In genomic region chr2:60209122-60209611, GRCm38 (mm10) we compare ENCODE assay signal across 8 mouse cellular contexts. TPM values are rescaled to one million over a fixed set of nuclear protein-coding genes. Genes with fewer than 3 reads are reported as not detected.
A peak's percentile ranks its signal among the peaks of the same experiment; 100 is the strongest.
DNase-seq lines count a peak whose midpoint lies in the region; ATAC-seq and TF ChIP-seq lines count a peak whose summit lies in the region.

No protein-coding gene starts in this region.

- no peaks in the 10 kb centered on the region for H3K27me3 ChIP-seq in E14TG2a.4 (ENCODE audit: insufficient read depth, low read length)
- no peaks in the 10 kb centered on the region for H3K27me3 ChIP-seq in embryonic facial prominence, embryonic 13.5 days
- no peaks in the 10 kb centered on the region for H3K27me3 ChIP-seq in heart, embryonic 11.5 days (ENCODE audit: control insufficient read depth, insufficient read depth, low read length)
- H3K27me3 ChIP-seq in kidney, embryonic 16.5 days (ENCODE audit: insufficient read depth, low read length), result no peaks in the 10 kb centered on the region

- peaks cover 51% of the 10 kb centered on the region for H3K36me3 ChIP-seq in E14TG2a.4 (ENCODE audit: insufficient read depth, low read length)
- peaks cover 26% of the 10 kb centered on the region for H3K36me3 ChIP-seq in embryonic facial prominence, embryonic 13.5 days
- H3K36me3 ChIP-seq in heart, embryonic 11.5 days (ENCODE audit: control insufficient read depth, insufficient read depth, low read length), result peaks cover 6% of the 10 kb centered on the region; the same call in 1 of the 2 replicates
- peaks cover 24% of the 10 kb centered on the region for H3K36me3 ChIP-seq in kidney, embryonic 16.5 days (ENCODE audit: insufficient read depth, low read length)

- WGBS in embryonic facial prominence, embryonic 13.5 days, result under 1% methylated on average over 27 of the region's 35 CpGs
- under 1% methylated on average over 34 of the region's 35 CpGs for WGBS in heart, embryonic 11.5 days (ENCODE audit: insufficient replicate concordance)
- WGBS in kidney, embryonic 16.5 days, result 0% methylated on average over 26 of the region's 35 CpGs

- peak; percentile 62 to 67 for DNase-seq in adrenal gland, postnatal 36 days
- DNase-seq in lung, adult 18-20 months, result peak; percentile 55 to 59
- peak; percentile 31 for DNase-seq in ovary, adult 18-20 months (ENCODE audit: low spot score)
- peak; percentile 73 for DNase-seq in thymus, postnatal 4 days

- peak overlapping the region; percentile 65 for H3K4me2 ChIP-seq in embryonic facial prominence, embryonic 13.5 days
- H3K4me2 ChIP-seq in heart, embryonic 11.5 days, result peak overlapping the region; percentile 75
- peak overlapping the region; percentile 76 for H3K4me2 ChIP-seq in kidney, embryonic 16.5 days (replicated peaks; ENCODE audit: low read depth, low read length)

- H3K9me3 ChIP-seq in E14TG2a.4 (ENCODE audit: low read length), result peaks cover 4% of the 10 kb centered on the region; the same call in 1 of the 2 replicates
- no peaks in the 10 kb centered on the region for H3K9me3 ChIP-seq in embryonic facial prominence, embryonic 13.5 days
- no peaks in the 10 kb centered on the region for H3K9me3 ChIP-seq in heart, embryonic 11.5 days (replicated peaks; ENCODE audit: control insufficient read depth, low read length)
- H3K9me3 ChIP-seq in kidney, embryonic 16.5 days (ENCODE audit: low read length), result no peaks in the 10 kb centered on the region

- peaks cover 43% of the 10 kb centered on the region for H3K4me1 ChIP-seq in E14TG2a.4 (replicated peaks; ENCODE audit: low read depth, low read length)
- peaks cover 36% of the 10 kb centered on the region for H3K4me1 ChIP-seq in embryonic facial prominence, embryonic 13.5 days
- H3K4me1 ChIP-seq in heart, embryonic 11.5 days (ENCODE audit: control insufficient read depth, insufficient read depth, low read length), result peaks cover 28% of the 10 kb centered on the region
- peaks cover 27% of the 10 kb centered on the region for H3K4me1 ChIP-seq in kidney, embryonic 16.5 days (ENCODE audit: insufficient read depth, low read length)

- H3K4me3 ChIP-seq in E14TG2a.4 (replicated peaks; ENCODE audit: low read length), result peak overlapping the region; percentile 90
- H3K4me3 ChIP-seq in embryonic facial prominence, embryonic 13.5 days, result peak overlapping the region; percentile 83
- H3K4me3 ChIP-seq in heart, embryonic 11.5 days (ENCODE audit: low read depth, low read length), result peak overlapping the region; percentile 99
- peak overlapping the region; percentile 96 for H3K4me3 ChIP-seq in kidney, embryonic 16.5 days (ENCODE audit: low read length)

- H3K9ac ChIP-seq in embryonic facial prominence, embryonic 13.5 days, result peak overlapping the region; percentile 96
- peak overlapping the region; percentile 98 for H3K9ac ChIP-seq in heart, embryonic 11.5 days (ENCODE audit: low read depth, low read length)
- H3K9ac ChIP-seq in kidney, embryonic 16.5 days (replicated peaks; ENCODE audit: low read length), result peak overlapping the region; percentile 99

- peak; percentile 44 for ATAC-seq in embryonic facial prominence, embryonic 13.5 days (ENCODE audit: insufficient number of reproducible peaks, insufficient read depth, low FRiP score, low TSS enrichment, low read depth)
- peak; percentile 43 for ATAC-seq in heart, embryonic 11.5 days (replicated peaks; ENCODE audit: insufficient number of reproducible peaks, low FRiP score, low TSS enrichment)
- ATAC-seq in kidney, embryonic 16.5 days (ENCODE audit: low FRiP score, low TSS enrichment), result peak; percentile 54

- TF ChIP-seq CTCF in E14TG2a.4 (conservative IDR thresholded peaks at IDR 0.05; ENCODE audit: low read length), result no peak

- peak overlapping the region; percentile 91 for H3K27ac ChIP-seq in embryonic facial prominence, embryonic 13.5 days
- H3K27ac ChIP-seq in heart, embryonic 11.5 days (ENCODE audit: low read depth, low read length), result peak overlapping the region; percentile 88
- H3K27ac ChIP-seq in kidney, embryonic 16.5 days (ENCODE audit: low read length), result peak overlapping the region; percentile 85

RNA-seq across cellular contexts. Expression of gene Baz2b, which starts 0.5 kb away (rescaled TPM):
- 10 to 100 TPM; 68.9 to 75.9 TPM for total RNA-seq in adrenal gland, postnatal 36 days (2021)
- 70.2 and 76.1 TPM in 2 replicates for polyA plus RNA-seq in embryonic facial prominence, embryonic 13.5 days (2015; fragmentation: Nextera tagmentation; extraction: Ambion mirVana)
- polyA plus RNA-seq in heart, embryonic 11.5 days (2014; fragmentation: Nextera tagmentation; extraction: Ambion mirVana), result 51.2 and 56.1 TPM in 2 replicates
- polyA plus RNA-seq in kidney, embryonic 16.5 days (2015; fragmentation: Nextera tagmentation; extraction: Ambion mirVana), result 51.1 and 57.7 TPM in 2 replicates

RNA-seq across cellular contexts. Expression of gene March7, which starts 0.5 kb away (rescaled TPM):
- total RNA-seq in adrenal gland, postnatal 36 days (2021), result 10 to 100 TPM; 42.6 to 45.2 TPM
- polyA plus RNA-seq in embryonic facial prominence, embryonic 13.5 days (2015; fragmentation: Nextera tagmentation; extraction: Ambion mirVana), result 93.8 and 99.3 TPM in 2 replicates
- 62.6 and 65.2 TPM in 2 replicates for polyA plus RNA-seq in heart, embryonic 11.5 days (2014; fragmentation: Nextera tagmentation; extraction: Ambion mirVana)
- polyA plus RNA-seq in kidney, embryonic 16.5 days (2015; fragmentation: Nextera tagmentation; extraction: Ambion mirVana), result 64.6 and 71.3 TPM in 2 replicates

Comparison
In these comparisons a context has a peak if more than half of its experiments do, and no peak if none do; other contexts are left out.
1. Peak in every context shown above with its lines: DNase-seq, ATAC-seq, H3K4me3 ChIP-seq and H3K27ac ChIP-seq.